Mouse (Mus musculus): Measurements from ENCODE around the gene Oxct2a.
"Not testable (repeated sequence)": the region's sequence is repeated elsewhere in the genome, so short reads cannot be mapped to it uniquely, and the experiment has no call there.

The Oxct2a gene

GRCm38 (mm10) chr4:123313010-123313409 is 10.4 kb downstream of the Oxct2a start:
- DNase-seq (ENCODE audit: low read depth, low spot score) = no peak

- no peak for DNase-seq (ENCODE audit: low read depth, low spot score)
These were observed 11.6 kb downstream of the Oxct2a start for GRCm38 (mm10) chr4:123311845-123312244.

- DNase-seq (ENCODE audit: low read depth, low spot score) = no peak
These were observed 15.1 kb downstream of the Oxct2a start for GRCm38 (mm10) chr4:123308292-123308691.

GRCm38 (mm10) chr4:123306999-123307398 is 16.4 kb downstream of the Oxct2a start:
- no peak for DNase-seq (ENCODE audit: low read depth, low spot score)

GRCm38 (mm10) chr4:123305789-123306188 is 17.6 kb downstream of the Oxct2a start:
- peak; percentile 30 for DNase-seq (ENCODE audit: low read depth, low spot score)

GRCm38 (mm10) chr4:123298980-123299670 is 24.3 kb downstream of the Oxct2a start:
- no peak for DNase-seq (ENCODE audit: low read depth, low spot score)

GRCm38 (mm10) chr4:123298226-123298625 is 25.2 kb downstream of the Oxct2a start:
- DNase-seq (ENCODE audit: low read depth, low spot score) = no peak

GRCm38 (mm10) chr4:123297195-123297960 is 26.1 kb downstream of the Oxct2a start:
- DNase-seq (ENCODE audit: low read depth, low spot score) = no peak

- no peak for DNase-seq (ENCODE audit: low read depth, low spot score)
These were observed 27.3 kb downstream of the Oxct2a start for GRCm38 (mm10) chr4:123296148-123296534.

- DNase-seq (ENCODE audit: low read depth, low spot score) = no peak
These were observed 27.8 kb downstream of the Oxct2a start for GRCm38 (mm10) chr4:123295516-123296147.

- not testable (repeated sequence) for DNase-seq (ENCODE audit: low read depth, low spot score)
These were observed 28.4 kb downstream of the Oxct2a start for GRCm38 (mm10) chr4:123295026-123295425.

- no peak for DNase-seq (ENCODE audit: low read depth, low spot score)
These were observed 29.6 kb downstream of the Oxct2a start for GRCm38 (mm10) chr4:123293661-123294443.

GRCm38 (mm10) chr4:123292989-123293388 is 30.4 kb downstream of the Oxct2a start:
- no peak for DNase-seq (ENCODE audit: low read depth, low spot score)

GRCm38 (mm10) chr4:123292390-123292789 is 31.0 kb downstream of the Oxct2a start:
- DNase-seq (ENCODE audit: low read depth, low spot score) = no peak

GRCm38 (mm10) chr4:123289038-123289437 is 34.4 kb downstream of the Oxct2a start:
- DNase-seq (ENCODE audit: low read depth, low spot score) = no peak

GRCm38 (mm10) chr4:123286790-123287189 is 36.6 kb downstream of the Oxct2a start:
- DNase-seq (ENCODE audit: low read depth, low spot score) = no peak

GRCm38 (mm10) chr4:123284731-123285624 is 38.5 kb downstream of the Oxct2a start:
- no peak for DNase-seq (ENCODE audit: low read depth, low spot score)

GRCm38 (mm10) chr4:123283675-123284064 is 39.8 kb downstream of the Oxct2a start:
- DNase-seq (ENCODE audit: low read depth, low spot score) = not testable (repeated sequence)

GRCm38 (mm10) chr4:123282915-123283674 is 40.3 kb downstream of the Oxct2a start:
- DNase-seq (ENCODE audit: low read depth, low spot score) = not testable (repeated sequence)

- peak; percentile 86 for DNase-seq (ENCODE audit: low read depth, low spot score)
These were observed 40.9 kb downstream of the Oxct2a start for GRCm38 (mm10) chr4:123282500-123282899.
